26 mouse cellular contexts compared by ENCODE assay signal in the genomic region with DNA sequence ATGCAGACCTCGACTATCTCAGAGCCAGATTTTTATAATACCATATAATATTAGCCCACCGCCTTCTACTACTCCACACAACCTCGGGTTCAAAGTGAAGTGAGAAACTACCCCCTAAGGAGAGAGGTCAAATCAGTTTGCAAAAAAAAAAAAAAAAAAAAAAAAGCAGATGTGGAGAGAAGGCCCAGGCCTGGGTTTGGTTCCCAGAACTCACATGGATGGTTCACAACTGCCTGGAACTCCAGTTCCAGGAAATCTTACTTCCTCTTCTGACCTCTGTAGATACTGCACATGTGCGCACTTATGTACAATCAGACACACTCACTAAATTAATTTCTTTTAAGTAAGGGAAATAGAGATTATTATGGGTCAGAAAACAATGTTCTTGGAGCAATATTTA.
DNase-seq lines count a peak whose midpoint lies in the region; ATAC-seq and TF ChIP-seq lines count a peak whose summit lies in the region.
"Had no signal": no experiment of that assay in that cellular context is flagged by ENCODE, and none has a peak within 500 bp of the region (broad histone marks: within the 10 kb centered on the region; RNA-seq: fewer than 3 reads in every experiment).

No protein-coding gene starts in this region.

- H3K27me3 ChIP-seq in MEL (ENCODE audit: control insufficient read depth in 1 of 2, insufficient read depth in 2 of 2, low read length in 2 of 2): no peaks in the 10 kb centered on the region
- H3K27me3 ChIP-seq in midbrain, embryonic 15.5 days (replicated peaks): no peaks in the 10 kb centered on the region
- H3K27me3 ChIP-seq: embryonic facial prominence, embryonic 13.5 days; embryonic facial prominence, embryonic 15.5 days; forebrain, embryonic 12.5 days; Patski had no signal

- no peak for TF ChIP-seq RAD21 in MEL (IDR thresholded peaks at IDR 0.05; ENCODE audit: low read depth, low read length)

- H3K4me2 ChIP-seq in midbrain, embryonic 15.5 days: no peak overlapping the region
- H3K4me2 ChIP-seq: embryonic facial prominence, embryonic 13.5 days; embryonic facial prominence, embryonic 15.5 days; forebrain, embryonic 12.5 days had no signal

- TF ChIP-seq POLR2A in lung, adult 2 months (IDR thresholded peaks at IDR 0.05; ENCODE audit: borderline replicate concordance, extremely low read depth, low read depth, low read length): no peak
- TF ChIP-seq POLR2A in MEL (IDR thresholded peaks at IDR 0.05; ENCODE audit: control insufficient read depth in 1 of 2, insufficient read depth in 1 of 2, low read depth in 1 of 2, low read length in 2 of 2, poor library complexity in 1 of 2): no peak

- H3K27ac ChIP-seq in ES-E14 (ENCODE audit: insufficient read depth, low read depth, low read length, poor library complexity, severe bottlenecking) (no peak overlapping the region), MEL (ENCODE audit: control insufficient read depth, low read depth, low read length) (no peak overlapping the region; the same call in 1 of the 2 replicates)
- H3K27ac ChIP-seq in midbrain, embryonic 15.5 days: no peak overlapping the region
- H3K27ac ChIP-seq: embryonic facial prominence, embryonic 13.5 days; embryonic facial prominence, embryonic 15.5 days; forebrain, embryonic 10.5 days; forebrain, embryonic 12.5 days had no signal

- ATAC-seq in midbrain, embryonic 15.5 days (replicated peaks): no peak
- ATAC-seq: forebrain, embryonic 14.5 days; forebrain, embryonic 16.5 days had no signal

- in situ Hi-C loops in ES-E14 (cut with MboI; ENCODE audit: low sequenced_read_pairs in 2 of 2, unreplicated experiment in 2 of 2): no loop called here

- H3K79me2 ChIP-seq in MEL (ENCODE audit: control insufficient read depth, insufficient read depth, low read length, poor library complexity): no peaks in the 10 kb centered on the region

- H3K4me3 ChIP-seq in lung, adult 2 months (replicated peaks; ENCODE audit: extremely low read depth, low read depth, low read length): no peak overlapping the region
- H3K4me3 ChIP-seq in ES-E14 (ENCODE audit: insufficient read depth in 1 of 2, low read depth in 1 of 2, low read length in 2 of 2, poor library complexity in 1 of 2, severe bottlenecking in 1 of 2) (no peak overlapping the region), MEL (ENCODE audit: control insufficient read depth in 1 of 2, insufficient read depth in 1 of 2, low read depth in 2 of 2, low read length in 2 of 2) (no peak overlapping the region)
- H3K4me3 ChIP-seq in midbrain, embryonic 15.5 days: no peak overlapping the region
- H3K4me3 ChIP-seq: embryonic facial prominence, embryonic 13.5 days; embryonic facial prominence, embryonic 15.5 days; erythroblast, embryonic 14.5 days; forebrain, embryonic 10.5 days; forebrain, embryonic 12.5 days had no signal

- TF ChIP-seq EP300 in MEL (IDR thresholded peaks at IDR 0.05; ENCODE audit: low read depth in 1 of 2, low read length in 2 of 2): peak in 1 of 2 experiments; percentile 57; a peak in 2 of 4 replicates

- no peaks in the 10 kb centered on the region for H3K36me3 ChIP-seq in ES-E14 (ENCODE audit: control insufficient read depth, insufficient read depth, low read length, poor library complexity, severe bottlenecking)
- peaks cover 0 to 11% of the 10 kb centered on the region in 2 experiments; a peak in 2 of 4 replicates for H3K36me3 ChIP-seq in MEL (ENCODE audit: control insufficient read depth in 1 of 2, insufficient read depth in 2 of 2, low read length in 2 of 2)
- no peaks in the 10 kb centered on the region for H3K36me3 ChIP-seq in midbrain, embryonic 15.5 days (replicated peaks)
- H3K36me3 ChIP-seq: embryonic facial prominence, embryonic 13.5 days; embryonic facial prominence, embryonic 15.5 days; forebrain, embryonic 10.5 days; forebrain, embryonic 12.5 days had no signal

- 73% methylated on average over 4 of the region's 4 CpGs for WGBS in lung, adult 2 months
- WGBS in midbrain, embryonic 15.5 days: 83% methylated on average over 4 of the region's 4 CpGs

- TF ChIP-seq CTCF in lung, adult 2 months (IDR thresholded peaks at IDR 0.05; ENCODE audit: insufficient read depth, low read length): no peak
- no peak for TF ChIP-seq CTCF in MEL (IDR thresholded peaks at IDR 0.05 in 2 of 3, conservative IDR thresholded peaks at IDR 0.05 in 1 of 3; ENCODE audit: control insufficient read depth in 1 of 3, insufficient read depth in 1 of 3, low read depth in 2 of 3, low read length in 3 of 3, poor library complexity in 1 of 3, severe bottlenecking in 1 of 3)

- H3K4me1 ChIP-seq in lung, adult 2 months (ENCODE audit: control insufficient read depth, insufficient read depth, low read length): no peaks in the 10 kb centered on the region
- H3K4me1 ChIP-seq in ES-E14 (ENCODE audit: control insufficient read depth in 2 of 2, insufficient read depth in 2 of 2, low read length in 2 of 2, poor library complexity in 1 of 2) (peaks cover 0 to 6% of the 10 kb centered on the region in 2 experiments; a peak in 1 of 4 replicates), MEL (ENCODE audit: control insufficient read depth in 1 of 2, insufficient read depth in 2 of 2, low read length in 2 of 2) (peaks cover 0 to 14% of the 10 kb centered on the region in 2 experiments; a peak in 2 of 4 replicates)
- no peaks in the 10 kb centered on the region for H3K4me1 ChIP-seq in midbrain, embryonic 15.5 days
- H3K4me1 ChIP-seq: embryonic facial prominence, embryonic 13.5 days; embryonic facial prominence, embryonic 15.5 days; forebrain, embryonic 12.5 days had no signal

- H3K9ac ChIP-seq in ES-E14 (ENCODE audit: insufficient read depth, low read depth, low read length, poor library complexity, severe bottlenecking) (no peak overlapping the region), MEL (ENCODE audit: control insufficient read depth, low read depth, low read length, poor library complexity, severe bottlenecking) (no peak overlapping the region)
- no peak overlapping the region for H3K9ac ChIP-seq in midbrain, embryonic 15.5 days
- H3K9ac ChIP-seq: embryonic facial prominence, embryonic 13.5 days; embryonic facial prominence, embryonic 15.5 days; forebrain, embryonic 12.5 days had no signal

- peak; percentile 10 for DNase-seq in lung, postnatal 36 days
- DNase-seq in lung, adult 2 months: no peak
- DNase-seq in ES-E14 (ENCODE audit: low read depth, low spot score) (no peak), MEL (ENCODE audit: low read depth, low spot score) (peak; percentile 45)
- peak; percentile 10 for DNase-seq in c-Kit-positive CD71-positive TER-119-positive erythroid progenitor cells, embryonic 14.5 days (ENCODE audit: low spot score)
- DNase-seq in adrenal gland, postnatal 4 days (ENCODE audit: low spot score in 2 of 2): no peak
- DNase-seq in layer of hippocampus, postnatal 36 days: no peak
- DNase-seq: adrenal gland, adult 2 months; adrenal gland, postnatal 10 days; adrenal gland, postnatal 25 days; cerebellum, adult 11 months; cerebellum, adult 18-20 months; cerebellum, adult 8-10 months; cerebellum, adult 9-11 months; cerebellum, postnatal 14 days; cerebellum, postnatal 36 days; embryo, embryonic 11 days had no signal

- H3K9me3 ChIP-seq in ES-E14 (ENCODE audit: control insufficient read depth, insufficient read depth, low read depth, low read length) (no peaks in the 10 kb centered on the region), MEL (replicated peaks; ENCODE audit: insufficient read depth, low read length) (no peaks in the 10 kb centered on the region)
- H3K9me3 ChIP-seq in midbrain, embryonic 15.5 days: no peaks in the 10 kb centered on the region
- H3K9me3 ChIP-seq: embryonic facial prominence, embryonic 13.5 days; embryonic facial prominence, embryonic 15.5 days; forebrain, embryonic 10.5 days; forebrain, embryonic 12.5 days had no signal

TF ChIP-seq in ES-E14, 5 proteins besides CTCF, POLR2A, EP300 and RAD21:
- TF ChIP-seq ZNF384 (IDR thresholded peaks at IDR 0.05; ENCODE audit: low read depth, low read length): peak; percentile 71
- no peak for TF ChIP-seq CHD2 (IDR thresholded peaks at IDR 0.05; ENCODE audit: low read depth, low read length)

TF ChIP-seq in MEL, 35 proteins besides CTCF, POLR2A, EP300 and RAD21:
- TF ChIP-seq TCF12 (IDR thresholded peaks at IDR 0.05; ENCODE audit: low read depth, low read length): 0 out of 2 replicates have a peak, but pooled peaks have one; percentile 17
- TF ChIP-seq TBP (IDR thresholded peaks at IDR 0.05; ENCODE audit: low read depth, low read length): no peak
- TF ChIP-seq MYC (IDR thresholded peaks at IDR 0.05; ENCODE audit: low read depth, low read length): peak; percentile 79
- peak; percentile 51; the same call in 1 of the 2 replicates for TF ChIP-seq ETS1 (IDR thresholded peaks at IDR 0.05; ENCODE audit: low read depth, low read length)
- TF ChIP-seq UBTF (IDR thresholded peaks at IDR 0.05; ENCODE audit: borderline replicate concordance, insufficient read depth, low read depth, low read length): no peak
- TF ChIP-seq ZNF384 (IDR thresholded peaks at IDR 0.05; ENCODE audit: low read depth, low read length): peak; percentile 91
- TF ChIP-seq ZKSCAN1 (IDR thresholded peaks at IDR 0.05; ENCODE audit: low read depth, low read length): no peak
- TF ChIP-seq RCOR1 (IDR thresholded peaks at IDR 0.05; ENCODE audit: low read depth, low read length): peak; percentile 55
- TF ChIP-seq MAX (IDR thresholded peaks at IDR 0.05; ENCODE audit: low read length): 0 out of 2 replicates have a peak, but pooled peaks have one; percentile 37
- TF ChIP-seq BHLHE40 (IDR thresholded peaks at IDR 0.05; ENCODE audit: borderline replicate concordance, low read depth, low read length): peak; percentile 90

Comparison
In these comparisons a context has a peak if more than half of its experiments do, and no peak if none do; other contexts are left out.
1. DNase-seq: peak in lung, postnatal 36 days (single experiment), MEL (single experiment) and c-Kit-positive CD71-positive TER-119-positive erythroid progenitor cells, embryonic 14.5 days (single experiment); none in lung, adult 2 months (single experiment), ES-E14 (single experiment), adrenal gland, postnatal 4 days (0 of 2) and layer of hippocampus, postnatal 36 days (0 of 2).